Mouse (Mus musculus) liver, adult 2 months (tissue): Measurements from ENCODE around the gene Ets1. TPM values are rescaled to one million over a fixed set of nuclear protein-coding genes. Genes with fewer than 3 reads are reported as not detected.
A peak's percentile ranks its signal among the peaks of the same experiment; 100 is the strongest.

Experiments used
- DNase-seq: peaks from one replicate; pipeline ENCODE4 v3.0.0-alpha.2; 2011; ENCODE audit warnings: low read depth, low spot score; ENCODE audit errors: extremely low read depth
- H3K27ac ChIP-seq: fragments of 200-500 bp; replicated peaks from 2 replicates; pipeline ENCODE4 v1.5.1; 2012; ENCODE audit warnings: low read depth, mild to moderate bottlenecking, control low read depth, inconsistent platforms, low read length; ENCODE audit not compliant: insufficient read depth
- H3K27me3 ChIP-seq: fragments of 200-500 bp; 2 replicates; pipeline ENCODE4 v1.6.1; 2012; ENCODE audit warnings: mild to moderate bottlenecking, moderate library complexity, low read length, inconsistent platforms; ENCODE audit not compliant: control insufficient read depth, insufficient read depth
- H3K36me3 ChIP-seq: fragments of 200-500 bp; 2 replicates; pipeline ENCODE4 v1.6.1; 2012; ENCODE audit warnings: low read length, inconsistent platforms; ENCODE audit not compliant: control insufficient read depth, insufficient read depth
- H3K4me1 ChIP-seq: fragments of 200-500 bp; 2 replicates; pipeline ENCODE4 v1.6.1; 2011; ENCODE audit warnings: low read length; ENCODE audit not compliant: control insufficient read depth, insufficient read depth
- H3K4me3 ChIP-seq: fragments of 200-500 bp; 2 replicates; pipeline ENCODE4 v1.5.1; 2011; ENCODE audit warnings: low read depth, mild to moderate bottlenecking, control low read depth, low read length, moderate library complexity; ENCODE audit not compliant: insufficient read depth
- H3K79me2 ChIP-seq: fragments of 200-500 bp; 2 replicates; pipeline ENCODE4 v1.6.1; 2012; ENCODE audit warnings: inconsistent platforms, mild to moderate bottlenecking, low read length, moderate library complexity; ENCODE audit not compliant: control insufficient read depth, insufficient read depth
- H3K9ac ChIP-seq: fragments of 200-500 bp; 2 replicates; pipeline ENCODE4 v1.6.1; 2012; ENCODE audit warnings: low read depth, mild to moderate bottlenecking, control low read depth, inconsistent platforms, low read length
- CTCF ChIP-seq: fragments of 200-500 bp; IDR thresholded peaks from 2 replicates; pipeline ENCODE4 v1.5.1; 2011; ENCODE audit warnings: low read depth, low read length, control low read depth
- POLR2A ChIP-seq: fragments of 200-500 bp; IDR thresholded peaks from 2 replicates; pipeline ENCODE4 v1.6.1; 2011; ENCODE audit warnings: low read length, control low read depth; ENCODE audit not compliant: insufficient read depth; ENCODE audit errors: extremely low read depth
- WGBS: fragments of 180-500 bp; shearing (Covaris S2); methylation state at CpG from one replicate; pipeline ENCODE4 v1.1.7; 2018; 5-methylcytosine and 5-hydroxymethylcytosine counted together
- polyA plus RNA-seq: library from polyadenylated mRNA; depleted of rRNA; stranded (reverse); fragments of >200 nt; gene quantifications from 2 replicates; pipeline ENCODE4 v1.2.3, GENCODE M21; 2012
- total RNA-seq: library from RNA; depleted of rRNA; stranded (reverse); fragments of >200 nt; gene quantifications from 2 replicates; pipeline ENCODE4 v1.2.3, GENCODE M21; 2014

Ets1 gene
- total and polyA plus RNA-seq, 2 experiments = 7.6 to 18.8 TPM

GRCm38 (mm10) chr9:32782391-32783092 is 146.5 kb downstream of the Ets1 start:
- Histone ChIP-seq H3K79me2 (no peaks in the 10 kb centered on the region), H3K4me3 (no peak overlapping the region), H3K27ac (no peak overlapping the region), H3K9ac (no peak overlapping the region), H3K36me3 (no peaks in the 10 kb centered on the region), H3K27me3 (no peaks in the 10 kb centered on the region), H3K4me1 (no peaks in the 10 kb centered on the region; the same call in 1 of the 2 replicates)
- TF ChIP-seq POLR2A (no peak), CTCF (no peak)
- no peak for DNase-seq
- WGBS = 88% methylated on average over 8 of the region's 8 CpGs

- Histone ChIP-seq H3K36me3 (no peaks in the 10 kb centered on the region), H3K4me3 (no peak overlapping the region), H3K4me1 (no peaks in the 10 kb centered on the region; the same call in 1 of the 2 replicates), H3K27me3 (no peaks in the 10 kb centered on the region), H3K9ac (no peak overlapping the region), H3K27ac (no peak overlapping the region), H3K79me2 (no peaks in the 10 kb centered on the region)
- WGBS = 83% methylated on average over 7 of the region's 7 CpGs
- TF ChIP-seq CTCF (no peak), POLR2A (no peak)
- no peak for DNase-seq
Measured at GRCm38 (mm10) chr9:32787091-32787490, 151.1 kb downstream of the Ets1 start.

GRCm38 (mm10) chr9:32787615-32788014 is 151.6 kb downstream of the Ets1 start:
- H3K4me1 ChIP-seq = no peaks in the 10 kb centered on the region; the same call in 1 of the 2 replicates
- peak; percentile 6 for DNase-seq
- TF ChIP-seq CTCF = no peak
- TF ChIP-seq POLR2A = no peak
- H3K27ac ChIP-seq = no peak overlapping the region
- H3K36me3 ChIP-seq = no peaks in the 10 kb centered on the region
- H3K27me3 ChIP-seq = no peaks in the 10 kb centered on the region
- WGBS = 8% methylated on average over 1 of the region's 1 CpGs
- no peaks in the 10 kb centered on the region for H3K79me2 ChIP-seq
- no peak overlapping the region for H3K4me3 ChIP-seq
- no peak overlapping the region for H3K9ac ChIP-seq

- H3K4me1 ChIP-seq = no peaks in the 10 kb centered on the region; the same call in 1 of the 2 replicates
- TF ChIP-seq CTCF (no peak), POLR2A (no peak)
- no peaks in the 10 kb centered on the region for H3K36me3 ChIP-seq
- H3K4me3 ChIP-seq = no peak overlapping the region
- no peak overlapping the region for H3K9ac ChIP-seq
- no peak overlapping the region for H3K27ac ChIP-seq
- WGBS = 72% methylated on average over 7 of the region's 7 CpGs
- no peak for DNase-seq
- no peaks in the 10 kb centered on the region for H3K79me2 ChIP-seq
- no peaks in the 10 kb centered on the region for H3K27me3 ChIP-seq
Measured at GRCm38 (mm10) chr9:32789306-32789705, 153.3 kb downstream of the Ets1 start.

GRCm38 (mm10) chr9:32791699-32792098 is 155.7 kb downstream of the Ets1 start:
- WGBS = 83% methylated on average over 6 of the region's 6 CpGs
- no peaks in the 10 kb centered on the region for H3K79me2 ChIP-seq
- TF ChIP-seq POLR2A (no peak), CTCF (no peak)
- H3K27ac ChIP-seq = no peak overlapping the region
- no peak for DNase-seq
- H3K36me3 ChIP-seq = no peaks in the 10 kb centered on the region
- no peak overlapping the region for H3K9ac ChIP-seq
- no peaks in the 10 kb centered on the region; the same call in 1 of the 2 replicates for H3K4me1 ChIP-seq
- H3K27me3 ChIP-seq = no peaks in the 10 kb centered on the region
- no peak overlapping the region for H3K4me3 ChIP-seq

- no peak for TF ChIP-seq POLR2A
- TF ChIP-seq CTCF = no peak
- no peaks in the 10 kb centered on the region for H3K36me3 ChIP-seq
- no peak overlapping the region for H3K4me3 ChIP-seq
- no peaks in the 10 kb centered on the region for H3K4me1 ChIP-seq
- H3K9ac ChIP-seq = no peak overlapping the region
- no peaks in the 10 kb centered on the region for H3K79me2 ChIP-seq
- WGBS = 89% methylated on average over 1 of the region's 1 CpGs
- H3K27me3 ChIP-seq = no peaks in the 10 kb centered on the region
- no peak for DNase-seq
- H3K27ac ChIP-seq = no peak overlapping the region
Measured at GRCm38 (mm10) chr9:32798171-32798570, 162.2 kb downstream of the Ets1 start.
